Mouse (Mus musculus) telencephalon, adult 2 months (tissue): ENCODE measurements around the gene Wt1.

Source experiments
- DNase-seq: peaks from one replicate; pipeline ENCODE4 v3.0.0-alpha.2; 2011; ENCODE audit warnings: low read depth, low spot score

The Wt1 gene

DNA sequence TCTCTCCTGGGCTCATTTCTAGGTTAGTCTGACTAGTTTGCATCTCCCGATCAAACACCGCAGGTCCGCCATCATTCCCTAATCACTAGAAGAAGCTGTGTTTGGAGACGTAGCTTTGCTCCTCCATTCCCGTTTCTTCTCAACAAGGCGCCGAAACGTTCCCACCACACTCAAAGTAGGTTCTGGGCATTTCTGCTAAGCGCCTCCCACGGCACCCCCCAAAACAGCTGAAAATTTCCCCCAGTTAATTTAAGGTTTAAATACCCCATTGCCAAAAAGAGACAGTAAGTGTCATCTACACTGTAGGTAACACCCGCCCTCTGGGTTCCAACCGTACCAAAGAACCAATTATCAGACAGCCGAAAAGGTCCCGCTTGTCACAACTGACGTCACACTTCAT is 688 bp upstream of the Wt1 start:
- DNase-seq, result no peak

DNA sequence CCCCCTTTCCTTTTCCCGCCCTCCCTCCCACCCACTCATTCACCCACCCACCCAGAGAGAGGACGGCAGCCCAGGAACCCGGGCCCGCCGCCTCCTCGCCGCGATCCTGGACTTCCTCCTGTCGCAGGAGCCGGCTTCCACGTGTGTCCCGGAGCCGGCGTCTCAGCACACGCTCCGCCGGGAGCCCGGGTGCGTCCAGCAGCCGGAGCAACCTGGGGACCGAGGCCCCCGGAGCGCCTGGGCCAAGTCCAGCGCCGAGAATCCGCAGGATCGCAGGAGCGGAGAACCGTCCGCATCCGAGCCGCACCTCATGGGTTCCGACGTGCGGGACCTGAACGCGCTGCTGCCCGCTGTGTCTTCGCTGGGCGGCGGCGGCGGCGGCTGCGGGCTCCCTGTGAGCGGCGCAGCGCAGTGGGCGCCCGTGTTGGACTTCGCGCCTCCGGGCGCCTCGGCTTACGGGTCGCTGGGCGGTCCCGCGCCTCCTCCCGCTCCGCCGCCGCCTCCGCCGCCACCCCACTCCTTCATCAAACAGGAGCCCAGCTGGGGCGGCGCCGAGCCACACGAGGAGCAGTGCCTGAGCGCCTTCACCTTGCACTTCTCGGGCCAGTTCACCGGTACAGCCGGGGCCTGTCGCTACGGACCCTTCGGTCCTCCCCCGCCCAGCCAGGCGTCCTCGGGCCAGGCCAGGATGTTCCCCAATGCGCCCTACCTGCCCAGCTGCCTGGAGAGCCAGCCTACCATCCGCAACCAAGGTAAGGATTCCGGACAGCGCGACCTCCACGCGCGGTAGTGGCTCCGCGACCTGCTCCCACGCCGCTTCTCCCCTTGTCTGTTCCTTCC is 582 bp downstream of the Wt1 start:
- no peak for DNase-seq

GRCm38 (mm10) chr2:105127531-105128480 is 1.5 kb downstream of the Wt1 start:
- DNase-seq, result no peak

DNA sequence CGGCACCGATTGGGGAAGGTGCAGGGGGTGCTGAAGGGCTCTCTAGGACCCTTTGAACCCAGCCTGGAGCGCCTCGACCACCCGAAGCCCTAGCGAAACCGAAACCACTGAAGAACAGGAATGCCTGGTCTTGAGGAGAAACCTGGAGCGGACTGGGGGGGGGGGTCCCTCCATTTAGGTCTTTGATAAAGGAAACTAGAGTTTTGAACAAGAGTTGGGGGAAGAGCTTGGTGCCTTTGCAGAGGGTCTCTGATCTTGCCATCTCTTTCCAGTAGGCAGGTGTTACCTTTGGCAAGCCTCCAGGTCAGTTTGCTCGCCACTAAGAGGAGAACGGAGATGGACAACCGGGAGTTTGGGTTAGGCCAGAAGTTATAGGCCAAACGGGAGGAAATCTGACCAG is 2.2 kb downstream of the Wt1 start:
- no peak for DNase-seq

- DNase-seq, result no peak
Measured at GRCm38 (mm10) chr2:105130351-105131060, 4.2 kb downstream of the Wt1 start.

DNA sequence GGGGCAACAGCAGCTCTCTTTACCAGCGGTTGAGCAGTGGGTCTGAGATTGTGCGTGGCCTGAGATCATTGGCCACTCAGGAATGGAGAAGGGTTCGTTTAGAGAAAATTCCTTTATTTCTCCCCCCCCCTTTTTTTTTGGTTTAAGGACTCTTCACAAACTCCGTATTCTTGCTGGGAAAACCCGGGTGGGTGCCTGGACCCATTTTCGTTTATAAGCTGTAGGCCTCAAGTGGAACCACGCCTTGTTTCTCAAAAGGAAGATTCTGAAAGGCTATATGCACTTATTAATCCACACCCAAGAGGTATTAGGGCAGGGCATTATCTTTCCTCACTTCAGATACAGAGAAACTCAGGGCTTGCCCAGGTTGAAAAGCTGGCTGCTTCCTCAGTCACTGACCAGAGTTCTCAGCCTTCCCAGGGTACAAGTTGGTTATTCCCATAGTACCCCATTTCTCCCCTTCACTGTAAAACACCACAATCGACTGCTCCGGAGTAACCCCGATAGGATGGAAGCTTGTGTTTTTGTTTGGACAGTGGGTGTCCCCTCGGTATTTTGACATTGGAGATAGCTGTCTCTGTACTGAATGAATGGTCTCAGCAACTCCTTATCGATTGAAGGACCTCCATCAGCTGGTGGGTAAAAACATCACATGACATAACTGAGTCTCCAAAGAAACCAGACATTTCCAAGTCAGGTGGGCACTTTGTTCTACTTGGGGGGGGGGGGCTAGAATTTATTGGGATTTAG is 4.9 kb downstream of the Wt1 start:
- DNase-seq, result no peak

DNA sequence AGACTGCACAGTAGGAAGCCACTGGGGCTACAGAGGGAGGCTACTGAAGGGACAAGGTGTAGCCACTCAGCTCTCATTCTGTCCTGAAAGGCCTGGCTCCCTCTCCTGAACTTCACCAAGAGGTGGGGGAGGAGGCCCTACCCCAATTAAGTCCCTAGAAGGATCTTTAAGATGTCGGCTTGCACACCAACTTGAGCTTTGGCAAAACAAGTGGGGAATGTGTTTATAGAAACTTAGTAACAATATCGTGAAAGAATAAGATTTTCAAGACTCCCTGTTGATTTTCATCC is 5.4 kb downstream of the Wt1 start:
- DNase-seq, result no peak

- DNase-seq, result no peak
Measured at GRCm38 (mm10) chr2:105132300-105132699, 6.0 kb downstream of the Wt1 start.

GRCm38 (mm10) chr2:105132933-105133795 is 6.8 kb downstream of the Wt1 start:
- no peak for DNase-seq

DNA sequence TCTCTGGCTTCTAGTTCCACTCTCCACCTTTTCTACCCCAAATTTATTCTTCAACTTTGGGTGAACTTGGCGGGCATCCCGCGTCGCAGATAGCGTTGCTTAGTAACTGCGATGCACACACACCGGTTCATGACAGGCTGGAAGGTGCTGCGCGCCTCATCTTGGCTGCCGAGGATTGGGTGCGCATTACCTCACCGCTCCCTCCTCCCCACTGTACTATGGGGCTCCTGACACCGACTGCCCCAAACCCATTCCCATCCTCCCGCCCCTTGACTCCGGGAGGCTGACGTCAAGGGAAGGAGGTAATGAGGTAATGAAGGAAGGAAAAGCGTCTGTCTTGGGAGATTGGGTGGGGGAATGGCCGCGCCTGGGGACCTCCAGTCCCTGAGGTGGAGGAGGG is 8.0 kb downstream of the Wt1 start:
- no peak for DNase-seq

- DNase-seq, result no peak
Measured at GRCm38 (mm10) chr2:105139471-105139870, 13.1 kb downstream of the Wt1 start.

- no peak for DNase-seq
Measured at GRCm38 (mm10) chr2:105141371-105141770, 15.0 kb downstream of the Wt1 start.

DNA sequence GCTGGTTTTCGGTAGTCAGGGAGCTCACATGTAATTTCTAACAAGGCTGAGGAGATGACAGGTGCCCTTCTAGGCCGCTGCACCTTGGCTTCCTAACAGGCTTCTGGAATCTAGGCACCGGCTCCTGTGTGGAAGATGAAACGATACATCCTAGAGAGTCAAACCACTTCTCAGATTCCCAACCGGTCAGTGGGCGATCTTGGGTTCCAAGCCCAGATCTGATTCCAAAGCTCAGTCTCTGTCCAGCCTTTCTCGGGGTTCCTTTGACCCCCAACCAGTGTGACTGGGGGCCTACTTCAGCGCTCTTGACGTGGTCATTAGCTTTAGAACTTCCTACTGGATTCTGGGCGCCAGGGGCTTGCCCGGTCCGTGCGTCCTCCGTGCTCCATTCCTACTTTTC is 17.4 kb downstream of the Wt1 start:
- DNase-seq, result no peak

DNA sequence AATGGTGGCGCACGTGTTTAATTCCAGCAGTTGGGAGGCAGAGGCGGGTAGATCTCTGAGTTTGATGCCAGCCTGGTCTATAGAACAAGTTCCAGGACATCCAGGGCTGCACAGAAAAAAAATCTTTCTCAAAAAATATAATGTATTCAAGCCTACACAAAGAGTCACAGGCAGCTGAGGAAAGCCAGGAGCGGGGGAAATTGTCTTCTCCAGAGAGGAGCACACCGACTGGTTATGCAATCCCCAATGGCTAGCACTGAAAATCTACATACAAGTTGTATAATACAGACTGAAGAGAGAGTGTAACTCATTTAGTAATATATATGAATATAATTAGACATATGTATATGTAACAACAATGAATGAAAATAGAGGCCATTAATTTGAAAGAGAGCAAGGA is 25.2 kb downstream of the Wt1 start:
- DNase-seq, result peak; percentile 17

DNA sequence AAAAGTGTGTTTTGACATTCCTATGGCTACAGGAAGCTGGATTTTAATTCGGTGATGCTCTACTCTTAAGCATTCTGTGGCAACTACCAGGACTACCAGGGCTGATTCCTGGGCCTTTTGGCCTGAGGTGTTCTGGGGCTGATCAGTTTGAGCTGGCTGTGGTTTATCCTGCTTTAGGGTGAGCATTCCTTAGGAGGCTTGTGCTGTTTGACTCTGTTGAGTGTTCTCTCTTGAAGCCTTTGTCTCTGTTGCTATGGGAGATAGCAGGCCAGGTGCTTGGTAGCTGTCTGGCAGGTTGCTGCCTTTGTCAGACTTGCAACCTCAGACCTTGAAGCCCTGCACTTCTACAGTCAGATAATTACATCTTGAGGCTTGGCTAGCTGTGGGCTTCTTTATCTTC is 26.7 kb downstream of the Wt1 start:
- DNase-seq, result no peak

DNA sequence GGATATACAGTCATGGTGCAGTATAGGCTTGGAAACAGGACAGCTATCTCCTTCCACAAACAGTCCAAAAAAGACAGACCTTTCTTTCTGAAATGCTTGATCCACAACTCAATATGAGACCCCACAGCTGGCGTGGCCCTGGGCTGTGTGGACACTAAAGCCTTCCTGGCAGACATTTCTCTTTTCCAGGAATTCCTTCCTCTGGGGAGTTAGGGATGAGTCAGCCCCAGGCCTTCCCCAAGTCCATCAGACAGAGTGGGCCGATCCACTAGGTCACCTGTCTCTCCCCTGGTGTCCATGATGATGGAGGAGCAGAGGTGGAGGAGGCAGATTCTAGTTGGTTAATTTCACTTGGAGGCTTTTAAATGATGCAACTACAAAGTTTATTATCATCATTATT is 34.6 kb downstream of the Wt1 start:
- DNase-seq, result no peak

- DNase-seq, result no peak
Measured at GRCm38 (mm10) chr2:105162763-105163162, 36.4 kb downstream of the Wt1 start.

- DNase-seq, result no peak
Measured at GRCm38 (mm10) chr2:105168137-105168536, 41.8 kb downstream of the Wt1 start.

DNA sequence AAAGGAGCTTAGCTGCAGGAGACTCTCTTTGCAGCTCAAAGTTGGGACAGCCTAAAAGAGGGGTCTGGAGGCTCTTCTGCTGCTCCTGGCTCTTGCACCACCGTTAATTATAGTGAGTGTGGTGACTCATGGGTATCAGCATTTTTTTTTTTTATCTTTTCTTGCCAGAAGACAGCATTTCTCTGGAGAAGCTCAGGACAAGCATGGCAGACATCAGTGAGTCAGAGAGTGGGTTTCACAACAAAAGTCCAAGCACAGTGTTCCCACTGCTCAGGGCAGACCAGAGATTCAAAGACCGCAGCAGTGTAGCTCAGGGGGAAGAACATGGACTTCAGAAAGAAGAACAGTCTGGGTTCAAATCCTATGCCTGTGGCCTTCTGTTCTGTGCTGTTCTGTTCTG is 47.9 kb downstream of the Wt1 start:
- no peak for DNase-seq

DNA sequence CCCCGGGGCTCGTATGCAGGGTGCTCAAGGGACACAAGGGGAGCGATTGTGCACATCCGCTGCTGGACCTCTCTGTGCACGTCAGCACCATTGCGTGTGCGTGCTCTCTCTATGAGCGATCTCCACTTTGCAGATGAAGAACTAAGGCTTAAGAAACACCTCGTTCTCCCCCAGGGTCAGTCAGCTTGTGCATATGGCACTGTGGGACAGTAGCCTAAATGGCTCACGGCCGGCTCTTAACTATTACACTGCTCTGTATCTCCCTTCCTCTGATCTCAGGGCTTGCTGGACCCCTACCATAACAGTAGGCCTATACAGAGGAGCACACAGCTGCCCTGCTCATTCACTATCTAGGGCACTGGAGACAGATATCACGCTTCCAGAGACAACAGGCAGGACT is 52.5 kb downstream of the Wt1 start:
- DNase-seq, result no peak

DNA sequence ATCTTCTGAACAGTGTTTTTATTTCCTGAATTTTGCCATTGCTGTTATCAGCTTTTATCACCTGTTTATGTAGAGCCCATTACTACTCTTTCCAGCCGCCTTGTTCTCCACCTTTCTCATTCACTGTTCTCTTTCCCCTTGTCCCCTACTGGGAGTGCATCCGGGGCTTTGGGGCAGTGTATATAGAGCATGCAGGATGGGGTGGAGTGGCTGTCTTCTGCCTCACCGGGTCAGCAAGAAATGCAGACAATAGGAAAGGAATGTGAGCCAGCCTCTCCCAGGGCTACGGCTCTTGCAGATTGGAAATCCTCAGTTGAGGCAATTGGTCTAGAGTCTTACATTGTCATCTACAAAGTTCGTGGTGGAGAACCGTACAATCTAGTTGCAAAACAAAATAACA is 56.2 kb downstream of the Wt1 start:
- DNase-seq, result no peak
